Mouse (Mus musculus): ENCODE data around the gene Usp12.

GRCm38 (mm10) chr5:146705411-146705810 lies 89.4 kb downstream of the Usp12 start:
- no peak for TF ChIP-seq CTCF (conservative IDR thresholded peaks at IDR 0.05; ENCODE audit: low read length)
- TF ChIP-seq POU5F1 (IDR thresholded peaks at IDR 0.05; ENCODE audit: borderline replicate concordance, low read length) = no peak
- TF ChIP-seq NANOG (IDR thresholded peaks at IDR 0.05; ENCODE audit: borderline replicate concordance, low read length) = no peak
